In the genomic region with DNA sequence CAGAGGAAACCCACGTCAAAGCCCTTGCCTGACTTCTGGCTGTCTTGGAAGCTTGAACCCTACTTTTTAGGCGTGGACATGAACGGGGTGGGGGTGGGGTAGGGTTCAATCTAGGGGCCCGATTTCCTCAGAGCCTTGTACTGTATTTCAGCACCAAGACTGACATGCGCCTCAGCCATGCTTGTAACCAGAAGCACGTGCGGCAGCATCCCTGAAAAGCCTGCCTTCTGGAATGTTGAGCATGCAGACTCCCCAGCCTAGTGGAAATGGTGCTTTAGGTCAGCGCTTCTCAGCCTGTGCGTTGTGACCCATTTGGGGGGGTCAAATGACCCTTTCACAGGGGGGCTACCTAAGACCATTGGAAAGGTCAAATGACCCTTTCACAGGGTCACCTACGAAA, we compare ENCODE assay signal across 13 mouse cellular contexts. TPM values are rescaled to one million over a fixed set of nuclear protein-coding genes. Genes with fewer than 3 reads are reported as not detected.
DNase-seq lines count a peak whose midpoint lies in the region; ATAC-seq and TF ChIP-seq lines count a peak whose summit lies in the region.
"Had no signal": no experiment of that assay in that cellular context is flagged by ENCODE, and none has a peak within 500 bp of the region (broad histone marks: within the 10 kb centered on the region; RNA-seq: fewer than 3 reads in every experiment).

No protein-coding gene starts in this region.

- no peaks in the 10 kb centered on the region for H3K9me3 ChIP-seq in forebrain, embryonic 10.5 days
- H3K9me3 ChIP-seq in forebrain, embryonic 15.5 days = no peaks in the 10 kb centered on the region
- H3K9me3 ChIP-seq in E14TG2a.4 (ENCODE audit: low read length) = no peaks in the 10 kb centered on the region
- H3K9me3 ChIP-seq in embryonic facial prominence, embryonic 15.5 days (replicated peaks) = no peaks in the 10 kb centered on the region
- H3K9me3 ChIP-seq: liver, embryonic 12.5 days had no signal

- peaks cover 61% of the 10 kb centered on the region for H3K4me1 ChIP-seq in forebrain, embryonic 10.5 days
- H3K4me1 ChIP-seq in forebrain, embryonic 15.5 days = peaks cover 31% of the 10 kb centered on the region
- peaks cover 92% of the 10 kb centered on the region for H3K4me1 ChIP-seq in E14TG2a.4 (replicated peaks; ENCODE audit: low read depth, low read length)
- H3K4me1 ChIP-seq in embryonic facial prominence, embryonic 15.5 days = peaks cover 60% of the 10 kb centered on the region
- H3K4me1 ChIP-seq: liver, embryonic 12.5 days had no signal

- peak overlapping the region; percentile 80 for H3K27ac ChIP-seq in forebrain, embryonic 10.5 days
- H3K27ac ChIP-seq in forebrain, embryonic 15.5 days (replicated peaks) = no peak overlapping the region
- H3K27ac ChIP-seq in embryonic facial prominence, embryonic 15.5 days (replicated peaks) = no peak overlapping the region
- H3K27ac ChIP-seq: liver, embryonic 12.5 days; stomach, postnatal 0 days had no signal

- peaks cover 79% of the 10 kb centered on the region for H3K36me3 ChIP-seq in forebrain, embryonic 10.5 days (replicated peaks)
- H3K36me3 ChIP-seq in forebrain, embryonic 15.5 days = no peaks in the 10 kb centered on the region
- peaks cover 90% of the 10 kb centered on the region for H3K36me3 ChIP-seq in E14TG2a.4 (ENCODE audit: insufficient read depth, low read length)
- H3K36me3 ChIP-seq in embryonic facial prominence, embryonic 15.5 days = peaks cover 4% of the 10 kb centered on the region; the same call in 1 of the 2 replicates
- H3K36me3 ChIP-seq: liver, embryonic 12.5 days had no signal

- H3K4me2 ChIP-seq in forebrain, embryonic 15.5 days (replicated peaks) = no peak overlapping the region
- no peak overlapping the region for H3K4me2 ChIP-seq in embryonic facial prominence, embryonic 15.5 days (replicated peaks)
- H3K4me2 ChIP-seq: liver, embryonic 12.5 days had no signal

- H3K9ac ChIP-seq in forebrain, embryonic 15.5 days (replicated peaks) = no peak overlapping the region
- no peak overlapping the region for H3K9ac ChIP-seq in embryonic facial prominence, embryonic 15.5 days
- H3K9ac ChIP-seq: liver, embryonic 12.5 days had no signal

- DNase-seq in forebrain, embryonic 10.5 days (ENCODE audit: extremely low spot score, low spot score) = no peak
- peak; percentile 21 for DNase-seq in kidney, adult 11 months
- no peak for DNase-seq in kidney, postnatal 14 days
- no peak for DNase-seq in ovary, postnatal 14 days (ENCODE audit: low spot score)
- DNase-seq: adrenal gland, postnatal 10 days; cerebellum, adult 11 months; gastrocnemius, postnatal 25 days had no signal

- no peak overlapping the region for H3K4me3 ChIP-seq in forebrain, embryonic 10.5 days
- H3K4me3 ChIP-seq in forebrain, embryonic 15.5 days = no peak overlapping the region
- H3K4me3 ChIP-seq in E14TG2a.4 (replicated peaks; ENCODE audit: low read length) = peak overlapping the region; percentile 14; the same call in 1 of the 2 replicates
- no peak overlapping the region for H3K4me3 ChIP-seq in embryonic facial prominence, embryonic 15.5 days (replicated peaks)
- H3K4me3 ChIP-seq: liver, embryonic 12.5 days had no signal

- no peak; the same call in 1 of the 2 replicates for ATAC-seq in forebrain, embryonic 15.5 days (replicated peaks)
- ATAC-seq in embryonic facial prominence, embryonic 15.5 days (ENCODE audit: insufficient number of reproducible peaks, low FRiP score, low TSS enrichment, low read depth) = peak; percentile 21; the same call in 1 of the 2 replicates
- ATAC-seq in granulocyte monocyte progenitor cell, adult 5-6 weeks (replicated peaks; ENCODE audit: poor library complexity, severe bottlenecking) = no peak
- ATAC-seq: liver, embryonic 12.5 days had no signal

- no peak for TF ChIP-seq CTCF in E14TG2a.4 (conservative IDR thresholded peaks at IDR 0.05; ENCODE audit: low read length)

- WGBS in forebrain, embryonic 10.5 days = 35% methylated on average over 10 of the region's 10 CpGs
- 47% methylated on average over 10 of the region's 10 CpGs for WGBS in forebrain, embryonic 15.5 days
- 10% methylated on average over 10 of the region's 10 CpGs for WGBS in embryonic facial prominence, embryonic 15.5 days

- no peaks in the 10 kb centered on the region for H3K27me3 ChIP-seq in forebrain, embryonic 10.5 days (ENCODE audit: poor library complexity, severe bottlenecking)
- no peaks in the 10 kb centered on the region for H3K27me3 ChIP-seq in forebrain, embryonic 15.5 days
- peaks cover 10% of the 10 kb centered on the region for H3K27me3 ChIP-seq in E14TG2a.4 (ENCODE audit: insufficient read depth, low read length)
- H3K27me3 ChIP-seq in embryonic facial prominence, embryonic 15.5 days = no peaks in the 10 kb centered on the region
- H3K27me3 ChIP-seq: liver, embryonic 12.5 days had no signal

RNA-seq across cellular contexts. Expression of a gene that starts 25.2 kb away (rescaled TPM):
- 20.3 and 20.5 TPM in 2 replicates for polyA plus RNA-seq in forebrain, embryonic 10.5 days (2016; fragmentation: Nextera tagmentation; extraction: Ambion mirVana)
- polyA plus RNA-seq in forebrain, embryonic 15.5 days (2015; fragmentation: Nextera tagmentation; extraction: Ambion mirVana) = 7.7 and 8.7 TPM in 2 replicates
- 24.2 and 24.8 TPM in 2 replicates for polyA plus RNA-seq in embryonic facial prominence, embryonic 15.5 days (2015; fragmentation: Nextera tagmentation; extraction: Ambion mirVana)
- not detected in 2 replicates for total RNA-seq in granulocyte monocyte progenitor cell, adult 5-6 weeks (2014; fragmentation: Nextera tagmentation)
- total RNA-seq in granulocyte monocyte progenitor cell, adult 5-6 weeks (2017) = not detected in 2 replicates
